Mouse (Mus musculus) cerebellum, adult 2 months (tissue): ENCODE measurements around the gene Wasf2.

Experiments
- CTCF ChIP-seq: fragments of 200-500 bp; IDR thresholded peaks from 2 replicates; pipeline ENCODE4 v1.5.1; 2011; ENCODE audit warnings: low read depth, mild to moderate bottlenecking, control low read depth, low read length, moderate library complexity, borderline replicate concordance; ENCODE audit not compliant: insufficient read depth
- POLR2A ChIP-seq: fragments of 200-500 bp; IDR thresholded peaks from 2 replicates; pipeline ENCODE4 v1.6.1; 2011; ENCODE audit warnings: low read length, control low read depth, borderline replicate concordance; ENCODE audit not compliant: insufficient read depth

- TF ChIP-seq CTCF (no peak), POLR2A (no peak)
Observed at GRCm38 (mm10) chr4:133109335-133109801, 20.9 kb upstream of the Wasf2 start.
